Mouse (Mus musculus) bone marrow macrophage, adult 2 months (primary cell): ENCODE data around the gene Ccdc47.

Experiments used
- CTCF ChIP-seq: IDR thresholded peaks from 2 replicates; pipeline ENCODE4 v1.5.1; 2012; ENCODE audit warnings: low read depth, mild to moderate bottlenecking, low read length, moderate library complexity
- POLR2A ChIP-seq: IDR thresholded peaks from 2 replicates; pipeline ENCODE4 v1.6.1; 2012; ENCODE audit warnings: mild to moderate bottlenecking, low read depth, low read length, borderline replicate concordance

GRCm38 (mm10) chr11:106201337-106202122 lies 14.6 kb downstream of the Ccdc47 start:
- no peak for TF ChIP-seq CTCF
- TF ChIP-seq POLR2A = no peak
